Mouse (Mus musculus): ENCODE measurements at regions not wholly inside any gene's neighbourhood (a gene's known extent, or its start where the extent isn't known, plus 50 kb on each side); places are given as distances from the start of the nearest gene placed in this dataset.

- peaks cover 55% of the 10 kb centered on the region for H3K4me1 ChIP-seq
- H3K27ac ChIP-seq, result peak overlapping the region; percentile 95
- H3K36me3 ChIP-seq, result no peaks in the 10 kb centered on the region
- peaks cover 28% of the 10 kb centered on the region for H3K27me3 ChIP-seq
- H3K9me3 ChIP-seq (replicated peaks), result no peaks in the 10 kb centered on the region
- no peak overlapping the region for H3K4me2 ChIP-seq
- no peak overlapping the region for H3K9ac ChIP-seq
- ATAC-seq (replicated peaks; ENCODE audit: low FRiP score), result no peak
- WGBS, result 54% methylated on average over 11 of the region's 11 CpGs
- H3K4me3 ChIP-seq (replicated peaks), result no peak overlapping the region
Observed at GRCm38 (mm10) chr8:10921439-10922191, 86.6 kb downstream of the Irs2 start.

GRCm38 (mm10) chr8:10919620-10920019 lies 88.6 kb downstream of the Irs2 start:
- no peaks in the 10 kb centered on the region for H3K36me3 ChIP-seq
- ATAC-seq (replicated peaks; ENCODE audit: low FRiP score), result no peak
- no peak overlapping the region for H3K4me2 ChIP-seq
- H3K9ac ChIP-seq, result no peak overlapping the region
- WGBS, result 86% methylated on average over 5 of the region's 5 CpGs
- no peak overlapping the region for H3K27ac ChIP-seq
- no peak overlapping the region for H3K4me3 ChIP-seq (replicated peaks)
- peaks cover 35% of the 10 kb centered on the region for H3K4me1 ChIP-seq
- peaks cover 33% of the 10 kb centered on the region for H3K27me3 ChIP-seq
- no peaks in the 10 kb centered on the region for H3K9me3 ChIP-seq (replicated peaks)

DNA sequence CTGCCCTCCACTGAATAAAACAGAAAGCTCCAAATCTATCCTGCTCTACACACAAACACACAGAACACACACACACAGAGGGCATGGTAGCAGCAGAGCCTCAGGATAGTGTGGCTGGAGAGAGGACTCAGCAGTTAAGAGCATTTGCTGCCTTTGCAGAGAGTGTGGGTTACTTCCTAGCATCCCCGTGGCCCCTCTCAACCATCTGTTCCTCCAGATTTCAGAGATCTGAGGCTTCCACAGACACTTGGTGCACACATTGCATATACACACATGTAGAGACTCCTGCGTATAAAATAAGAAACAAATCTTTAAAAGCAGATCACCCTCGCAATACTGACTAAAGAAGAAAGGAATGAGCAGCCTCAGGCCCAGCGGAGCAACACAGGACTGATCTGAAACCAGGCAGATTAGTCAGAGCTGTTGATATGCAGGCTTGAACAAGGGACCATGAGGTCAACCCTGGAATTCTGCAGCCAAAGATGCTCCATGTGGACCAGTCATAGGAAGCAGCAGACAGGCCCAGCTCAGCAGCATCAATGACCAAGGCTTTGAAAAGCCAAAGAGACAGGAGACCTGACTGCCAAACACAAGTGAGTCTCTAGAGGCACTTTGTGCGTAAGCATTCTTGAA lies 89.7 kb downstream of the Irs2 start:
- 83% methylated on average over 5 of the region's 5 CpGs for WGBS
- Histone ChIP-seq H3K27me3 (peaks cover 41% of the 10 kb centered on the region), H3K36me3 (no peaks in the 10 kb centered on the region), H3K27ac (no peak overlapping the region), H3K4me1 (peaks cover 24% of the 10 kb centered on the region), H3K9me3 (replicated peaks) (no peaks in the 10 kb centered on the region), H3K4me3 (replicated peaks) (no peak overlapping the region), H3K4me2 (no peak overlapping the region), H3K9ac (no peak overlapping the region)
- no peak for ATAC-seq (replicated peaks; ENCODE audit: low FRiP score)

DNA sequence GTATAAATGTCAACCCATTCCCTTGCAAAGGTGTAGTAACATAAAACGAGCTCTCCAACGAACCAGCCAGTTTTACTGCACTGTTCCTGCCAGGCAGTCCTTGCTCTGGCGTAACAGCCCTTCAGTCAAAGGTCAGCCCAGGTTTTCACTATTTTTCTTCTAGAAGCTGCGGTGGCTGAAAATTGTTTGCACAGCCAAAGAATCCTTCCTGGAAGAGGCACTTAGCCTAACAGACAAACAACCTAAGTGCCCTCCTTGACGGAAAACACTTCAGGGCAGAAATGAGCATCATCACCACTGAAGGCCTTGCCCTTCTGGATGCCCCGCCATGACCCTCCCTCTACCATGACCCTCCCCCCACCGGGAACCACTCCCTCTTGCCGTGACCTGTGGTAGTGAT lies 93.6 kb downstream of the Irs2 start:
- Histone ChIP-seq H3K4me1 (peaks cover 19% of the 10 kb centered on the region), H3K9me3 (replicated peaks) (no peaks in the 10 kb centered on the region), H3K36me3 (no peaks in the 10 kb centered on the region), H3K4me2 (no peak overlapping the region), H3K27ac (no peak overlapping the region), H3K4me3 (replicated peaks) (no peak overlapping the region), H3K9ac (no peak overlapping the region), H3K27me3 (peaks cover 53% of the 10 kb centered on the region)
- WGBS, result 66% methylated on average over 8 of the region's 8 CpGs
- ATAC-seq (replicated peaks; ENCODE audit: low FRiP score), result no peak

DNA sequence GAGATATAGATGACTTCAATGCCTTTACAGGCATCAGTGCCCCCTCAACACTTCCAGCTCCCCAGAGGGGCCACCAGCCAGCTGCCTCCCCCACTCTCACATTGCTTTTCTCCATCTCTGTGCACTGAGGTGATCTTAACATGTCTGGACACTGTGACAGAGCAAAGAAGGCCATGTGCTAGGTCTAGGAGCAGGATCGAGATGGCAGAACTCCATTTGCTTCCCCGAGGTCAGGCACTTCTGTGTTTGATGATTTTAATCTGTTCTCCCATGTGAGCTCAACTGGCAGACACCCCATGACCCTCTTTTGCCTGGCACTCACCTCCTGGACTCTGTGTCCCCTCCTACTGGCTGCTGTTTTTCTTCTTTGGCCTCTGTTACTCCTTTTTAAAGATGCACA lies 95.8 kb downstream of the Irs2 start:
- ATAC-seq (replicated peaks; ENCODE audit: low FRiP score), result no peak
- H3K9ac ChIP-seq, result no peak overlapping the region
- WGBS, result 51% methylated on average over 2 of the region's 2 CpGs
- no peak overlapping the region for H3K4me3 ChIP-seq (replicated peaks)
- no peak overlapping the region for H3K27ac ChIP-seq
- no peak overlapping the region for H3K4me2 ChIP-seq
- H3K36me3 ChIP-seq, result no peaks in the 10 kb centered on the region
- H3K9me3 ChIP-seq (replicated peaks), result no peaks in the 10 kb centered on the region
- H3K27me3 ChIP-seq, result peaks cover 55% of the 10 kb centered on the region
- peaks cover 19% of the 10 kb centered on the region for H3K4me1 ChIP-seq

- no peaks in the 10 kb centered on the region for H3K9me3 ChIP-seq (replicated peaks)
- H3K4me2 ChIP-seq, result no peak overlapping the region
- no peak overlapping the region for H3K27ac ChIP-seq
- no peak overlapping the region for H3K4me3 ChIP-seq (replicated peaks)
- no peak for ATAC-seq (replicated peaks; ENCODE audit: low FRiP score)
- H3K36me3 ChIP-seq, result no peaks in the 10 kb centered on the region
- H3K27me3 ChIP-seq, result peaks cover 60% of the 10 kb centered on the region
- WGBS, result 80% methylated on average over 4 of the region's 4 CpGs
- no peak overlapping the region for H3K9ac ChIP-seq
- H3K4me1 ChIP-seq, result peaks cover 19% of the 10 kb centered on the region
Observed at GRCm38 (mm10) chr8:10911371-10911770, 96.9 kb downstream of the Irs2 start.

DNA sequence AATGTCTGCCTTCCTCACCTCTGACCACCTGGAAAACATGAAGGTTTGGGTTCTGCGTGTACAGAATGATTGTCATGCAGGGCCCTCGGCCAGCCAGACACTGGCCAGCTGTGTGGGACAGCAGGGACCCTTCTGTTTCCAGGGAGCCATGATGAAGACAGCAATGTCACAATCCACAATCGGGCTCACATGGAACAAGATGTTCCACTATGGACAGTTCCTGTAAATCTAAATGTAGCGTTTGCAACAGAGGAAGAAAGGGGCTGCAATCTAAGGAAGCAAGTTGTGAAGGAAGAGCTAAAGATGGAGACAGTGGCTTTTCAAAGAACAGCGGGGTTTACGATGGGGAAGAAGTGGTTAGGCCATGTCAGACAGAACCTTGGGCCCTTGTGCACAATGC lies 97.3 kb downstream of the Irs2 start:
- H3K4me1 ChIP-seq, result peaks cover 19% of the 10 kb centered on the region
- ATAC-seq (replicated peaks; ENCODE audit: low FRiP score), result no peak
- no peak overlapping the region for H3K4me3 ChIP-seq (replicated peaks)
- no peak overlapping the region for H3K9ac ChIP-seq
- H3K27ac ChIP-seq, result peak overlapping the region; percentile 64
- no peaks in the 10 kb centered on the region for H3K9me3 ChIP-seq (replicated peaks)
- no peak overlapping the region for H3K4me2 ChIP-seq
- WGBS, result 74% methylated on average over 6 of the region's 6 CpGs
- H3K36me3 ChIP-seq, result no peaks in the 10 kb centered on the region
- peaks cover 61% of the 10 kb centered on the region for H3K27me3 ChIP-seq

DNA sequence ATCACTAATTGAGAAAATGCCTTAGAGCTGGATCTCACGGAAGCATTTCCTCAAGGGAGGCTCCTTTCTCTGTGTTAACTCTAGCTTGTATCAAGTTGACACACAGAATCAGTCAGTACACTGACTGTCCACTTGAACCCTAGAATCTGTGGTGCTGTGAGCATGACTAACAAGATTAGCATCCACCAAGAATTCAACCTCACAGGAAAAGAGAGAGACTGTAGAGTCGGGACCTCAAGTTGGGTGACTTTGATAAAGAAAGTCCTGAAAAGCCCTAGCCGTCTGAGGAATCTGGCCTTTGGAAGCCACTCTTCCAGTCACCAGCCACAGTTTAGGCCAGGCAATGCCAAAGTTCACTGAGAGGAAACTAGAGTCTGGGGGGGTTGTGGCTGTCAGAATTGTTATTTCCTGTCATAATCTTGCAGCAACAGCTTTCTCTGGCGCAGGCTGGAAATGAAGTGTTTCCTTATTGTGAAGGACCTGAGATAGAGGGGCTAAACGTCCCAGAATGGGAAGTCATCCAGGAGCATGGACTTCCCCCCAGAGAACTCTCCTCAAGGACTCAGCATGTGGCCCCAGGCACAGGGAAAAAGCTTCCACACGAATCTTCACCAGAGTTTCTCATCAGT lies 97.9 kb downstream of the Irs2 start:
- H3K27ac ChIP-seq, result peak overlapping the region; percentile 64
- H3K36me3 ChIP-seq, result no peaks in the 10 kb centered on the region
- H3K4me3 ChIP-seq (replicated peaks), result no peak overlapping the region
- no peak overlapping the region for H3K4me2 ChIP-seq
- H3K9me3 ChIP-seq (replicated peaks), result no peaks in the 10 kb centered on the region
- 35% methylated on average over 6 of the region's 6 CpGs for WGBS
- peaks cover 63% of the 10 kb centered on the region for H3K27me3 ChIP-seq
- no peak for ATAC-seq (replicated peaks; ENCODE audit: low FRiP score)
- no peak overlapping the region for H3K9ac ChIP-seq
- H3K4me1 ChIP-seq, result peaks cover 19% of the 10 kb centered on the region

- Histone ChIP-seq H3K4me1 (peaks cover 19% of the 10 kb centered on the region), H3K4me2 (no peak overlapping the region), H3K27me3 (peaks cover 62% of the 10 kb centered on the region), H3K4me3 (replicated peaks) (no peak overlapping the region), H3K9ac (no peak overlapping the region), H3K9me3 (replicated peaks) (no peaks in the 10 kb centered on the region), H3K27ac (no peak overlapping the region), H3K36me3 (no peaks in the 10 kb centered on the region)
- 87% methylated on average over 6 of the region's 6 CpGs for WGBS
- no peak for ATAC-seq (replicated peaks; ENCODE audit: low FRiP score)
Observed at GRCm38 (mm10) chr8:10909155-10909554, 99.1 kb downstream of the Irs2 start.

DNA sequence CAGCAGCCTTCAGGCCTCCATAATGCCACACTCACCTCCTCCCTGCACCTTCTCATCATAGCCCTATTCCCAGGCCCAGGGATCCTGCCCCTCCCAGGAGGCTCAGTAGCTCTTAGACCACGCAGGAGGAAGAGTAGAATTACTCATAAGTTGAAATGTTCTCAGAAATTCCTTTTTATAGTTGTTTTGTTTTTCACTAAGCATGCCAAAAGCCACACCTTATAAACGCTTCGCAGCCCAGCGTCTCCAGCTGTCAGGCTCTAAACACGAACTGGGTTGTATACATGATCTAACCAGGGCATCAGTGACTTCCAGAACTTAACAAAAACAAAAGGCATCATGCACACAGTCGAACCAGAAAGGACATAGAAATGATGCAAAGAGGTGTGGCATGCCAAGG lies 101.9 kb downstream of the Irs2 start:
- ATAC-seq (replicated peaks; ENCODE audit: low FRiP score), result no peak
- Histone ChIP-seq H3K9me3 (replicated peaks) (no peaks in the 10 kb centered on the region), H3K4me3 (replicated peaks) (no peak overlapping the region), H3K4me2 (no peak overlapping the region), H3K9ac (no peak overlapping the region), H3K4me1 (peaks cover 18% of the 10 kb centered on the region), H3K27me3 (peaks cover 54% of the 10 kb centered on the region), H3K36me3 (no peaks in the 10 kb centered on the region), H3K27ac (no peak overlapping the region)
- WGBS, result 58% methylated on average over 6 of the region's 6 CpGs

GRCm38 (mm10) chr8:10905761-10906160 lies 102.5 kb downstream of the Irs2 start:
- H3K9me3 ChIP-seq (replicated peaks), result no peaks in the 10 kb centered on the region
- H3K4me2 ChIP-seq, result no peak overlapping the region
- H3K27me3 ChIP-seq, result peaks cover 55% of the 10 kb centered on the region
- H3K4me1 ChIP-seq, result peaks cover 17% of the 10 kb centered on the region
- H3K27ac ChIP-seq, result no peak overlapping the region
- H3K9ac ChIP-seq, result no peak overlapping the region
- no peak for ATAC-seq (replicated peaks; ENCODE audit: low FRiP score)
- H3K36me3 ChIP-seq, result no peaks in the 10 kb centered on the region
- 85% methylated on average over 5 of the region's 5 CpGs for WGBS
- H3K4me3 ChIP-seq (replicated peaks), result no peak overlapping the region

DNA sequence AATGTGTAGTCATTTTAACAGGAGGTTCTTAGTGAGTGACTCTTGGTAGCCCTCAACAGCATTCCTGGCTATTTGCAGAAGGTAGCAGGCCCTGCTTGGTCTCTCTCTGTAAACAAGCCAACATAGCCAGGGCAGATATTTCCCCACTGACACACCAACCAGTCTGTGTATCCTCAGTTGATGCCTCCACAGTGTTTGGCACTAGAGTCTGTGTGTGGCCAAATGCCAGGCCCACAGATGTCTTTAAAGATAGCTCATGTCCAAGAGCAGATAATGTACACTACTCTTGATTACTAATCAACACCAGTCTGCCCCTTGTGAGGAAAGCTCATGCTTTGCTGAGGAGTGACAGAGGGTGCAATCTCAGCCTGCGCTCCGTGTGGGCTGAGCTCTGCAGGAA lies 104.3 kb downstream of the Irs2 start:
- no peak overlapping the region for H3K27ac ChIP-seq
- no peak overlapping the region for H3K4me2 ChIP-seq
- no peaks in the 10 kb centered on the region for H3K36me3 ChIP-seq
- WGBS, result 83% methylated on average over 2 of the region's 2 CpGs
- no peaks in the 10 kb centered on the region for H3K9me3 ChIP-seq (replicated peaks)
- H3K4me3 ChIP-seq (replicated peaks), result no peak overlapping the region
- H3K4me1 ChIP-seq, result peaks cover 21% of the 10 kb centered on the region
- ATAC-seq (replicated peaks; ENCODE audit: low FRiP score), result no peak
- peaks cover 51% of the 10 kb centered on the region for H3K27me3 ChIP-seq
- H3K9ac ChIP-seq, result no peak overlapping the region
